Mouse (Mus musculus) C2C12 (cell line): ENCODE results near the gene Mmp15. TPM values are rescaled to one million over a fixed set of nuclear protein-coding genes. Genes with fewer than 3 reads are reported as not detected.

ENCODE experiments used
- H3K27me3 ChIP-seq: one replicate; pipeline ENCODE4 v1.6.1; 2011; ENCODE audit not compliant: control insufficient read depth, insufficient read depth, insufficient read length
- H3K36me3 ChIP-seq: one replicate; pipeline ENCODE4 v1.6.1; 2011; ENCODE audit not compliant: control insufficient read depth, insufficient read depth
- H3K4me3 ChIP-seq: one replicate; pipeline ENCODE4 v1.5.1; 2011; ENCODE audit warnings: mild to moderate bottlenecking, control low read depth; ENCODE audit not compliant: poor library complexity, insufficient read depth, severe bottlenecking
- H3K79me2 ChIP-seq: one replicate; pipeline ENCODE4 v1.6.1; 2011; ENCODE audit not compliant: control insufficient read depth, insufficient read depth
- H3K79me3 ChIP-seq: one replicate; pipeline ENCODE4 v1.6.1; 2011; ENCODE audit warnings: low read depth, control low read depth
- H3ac ChIP-seq: one replicate; pipeline ENCODE3; 2011; ENCODE audit warnings: low read depth; ENCODE audit not compliant: control insufficient read depth, insufficient read length
- CEBPB ChIP-seq: IDR thresholded peaks from one replicate; pipeline ENCODE4 v1.6.1; 2011; ENCODE audit warnings: low read depth, mild to moderate bottlenecking, control low read depth, moderate library complexity
- CTCF ChIP-seq: IDR thresholded peaks from one replicate; pipeline ENCODE4 v1.5.1; 2011; ENCODE audit not compliant: control insufficient read depth, insufficient read depth, insufficient read length
- FOSL1 ChIP-seq: IDR thresholded peaks from one replicate; pipeline ENCODE4 v1.8.0; 2011; ENCODE audit warnings: mild to moderate bottlenecking, low read length; ENCODE audit not compliant: poor library complexity, insufficient read depth, severe bottlenecking
- MAX ChIP-seq: IDR thresholded peaks from one replicate; pipeline ENCODE4 v1.6.1; 2011; ENCODE audit warnings: mild to moderate bottlenecking, control low read depth
- MYOD1 ChIP-seq: IDR thresholded peaks from one replicate; pipeline ENCODE4 v1.6.1; 2011; ENCODE audit warnings: low read depth; ENCODE audit not compliant: control insufficient read depth, insufficient read length
- MYOG ChIP-seq: IDR thresholded peaks from one replicate; pipeline ENCODE4 v1.6.1; 2011; ENCODE audit not compliant: control insufficient read depth, insufficient read length; ENCODE audit errors: extremely low read depth
- USF1 ChIP-seq: IDR thresholded peaks from one replicate; pipeline ENCODE4 v1.6.1; 2011; ENCODE audit warnings: low read depth, mild to moderate bottlenecking, control low read depth, moderate library complexity
- polyA plus RNA-seq: library from polyadenylated mRNA; unstranded; fragments of >200 nt; fragmentation: generic; extraction: Trizol; gene quantifications from one replicate; pipeline ENCODE4 v1.2.1, GENCODE M21; 2012; ENCODE audit warnings: missing spikeins

The Mmp15 gene
- polyA plus RNA-seq, 1 experiment = 6.0 TPM

DNA sequence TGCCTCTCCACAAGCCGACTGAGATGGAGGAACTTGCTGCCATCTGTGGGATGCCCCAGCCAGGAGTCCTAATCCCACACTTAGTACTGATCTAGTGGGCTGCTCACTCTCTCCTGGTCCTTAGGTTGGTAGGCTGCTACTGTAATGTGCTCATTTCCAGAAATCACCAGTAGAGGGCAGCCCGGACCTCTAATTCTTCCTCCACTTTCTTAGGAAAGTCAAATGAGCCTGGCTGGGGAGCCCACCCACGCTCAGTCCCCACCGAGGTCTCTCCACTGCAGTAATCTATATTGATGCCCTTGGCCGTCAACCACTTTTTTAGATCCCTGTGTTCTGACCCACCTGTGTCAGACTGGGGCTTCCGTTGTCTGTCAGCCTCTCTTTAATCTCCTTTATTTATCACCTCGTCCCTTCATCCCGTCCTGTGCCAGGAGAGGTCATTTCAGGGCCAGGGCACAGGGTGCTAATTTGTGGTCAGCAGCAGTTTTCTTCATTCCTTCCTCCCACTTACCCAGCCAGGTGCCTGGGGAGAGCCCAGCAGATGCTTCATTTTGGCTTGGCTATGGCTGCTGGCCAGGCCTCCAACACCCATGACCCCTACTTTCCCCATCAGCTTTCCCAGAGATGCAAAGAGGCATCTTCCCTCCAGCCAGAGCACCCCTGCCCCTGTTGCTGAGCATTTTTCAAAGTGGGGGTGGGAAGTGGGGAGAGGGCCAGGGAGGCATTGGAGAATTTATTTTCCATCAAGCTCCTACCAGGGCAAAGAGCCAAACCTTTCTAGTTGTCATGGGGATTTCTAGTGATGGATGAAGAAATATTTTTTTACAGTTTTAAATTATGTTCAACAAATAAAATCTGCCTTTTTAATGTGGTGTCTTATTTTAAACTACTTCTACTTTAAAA, 5.2 kb upstream of the Mmp15 start:
- H3K36me3 ChIP-seq = peaks cover 8% of the 10 kb centered on the region
- no peaks in the 10 kb centered on the region for H3K27me3 ChIP-seq
- H3K79me3 ChIP-seq = no peaks in the 10 kb centered on the region
- H3ac ChIP-seq = no peak overlapping the region
- no peak overlapping the region for H3K4me3 ChIP-seq
- no peaks in the 10 kb centered on the region for H3K79me2 ChIP-seq
- no peak for TF ChIP-seq FOSL1
- no peak for TF ChIP-seq USF1
- TF ChIP-seq MAX = no peak
- TF ChIP-seq CTCF = no peak
- TF ChIP-seq MYOD1 = no peak
- no peak for TF ChIP-seq MYOG
- no peak for TF ChIP-seq CEBPB

DNA sequence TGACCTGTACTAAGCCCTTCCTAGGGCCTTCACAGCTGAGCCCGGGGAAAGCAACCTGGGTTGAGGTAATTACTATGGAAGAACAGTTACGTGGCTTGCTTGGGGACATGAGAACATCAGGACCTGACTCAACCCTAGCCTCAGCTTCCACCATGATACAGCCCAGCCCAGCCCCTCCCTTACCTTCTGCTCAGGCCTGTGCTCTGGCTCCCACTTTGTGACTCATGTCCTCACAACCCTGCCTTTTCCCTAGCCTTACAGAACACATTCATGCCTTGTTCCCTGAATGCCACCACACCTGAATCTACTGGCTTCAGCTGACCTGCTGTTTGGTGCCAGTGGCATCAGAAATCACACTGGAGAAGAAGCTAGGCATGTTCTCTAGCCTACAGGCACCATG, 3.7 kb upstream of the Mmp15 start:
- H3K27me3 ChIP-seq = no peaks in the 10 kb centered on the region
- H3K4me3 ChIP-seq = no peak overlapping the region
- H3K79me3 ChIP-seq = no peaks in the 10 kb centered on the region
- no peak overlapping the region for H3ac ChIP-seq
- H3K36me3 ChIP-seq = peaks cover 8% of the 10 kb centered on the region
- no peak for TF ChIP-seq MYOG
- no peak for TF ChIP-seq USF1
- no peaks in the 10 kb centered on the region for H3K79me2 ChIP-seq

DNA sequence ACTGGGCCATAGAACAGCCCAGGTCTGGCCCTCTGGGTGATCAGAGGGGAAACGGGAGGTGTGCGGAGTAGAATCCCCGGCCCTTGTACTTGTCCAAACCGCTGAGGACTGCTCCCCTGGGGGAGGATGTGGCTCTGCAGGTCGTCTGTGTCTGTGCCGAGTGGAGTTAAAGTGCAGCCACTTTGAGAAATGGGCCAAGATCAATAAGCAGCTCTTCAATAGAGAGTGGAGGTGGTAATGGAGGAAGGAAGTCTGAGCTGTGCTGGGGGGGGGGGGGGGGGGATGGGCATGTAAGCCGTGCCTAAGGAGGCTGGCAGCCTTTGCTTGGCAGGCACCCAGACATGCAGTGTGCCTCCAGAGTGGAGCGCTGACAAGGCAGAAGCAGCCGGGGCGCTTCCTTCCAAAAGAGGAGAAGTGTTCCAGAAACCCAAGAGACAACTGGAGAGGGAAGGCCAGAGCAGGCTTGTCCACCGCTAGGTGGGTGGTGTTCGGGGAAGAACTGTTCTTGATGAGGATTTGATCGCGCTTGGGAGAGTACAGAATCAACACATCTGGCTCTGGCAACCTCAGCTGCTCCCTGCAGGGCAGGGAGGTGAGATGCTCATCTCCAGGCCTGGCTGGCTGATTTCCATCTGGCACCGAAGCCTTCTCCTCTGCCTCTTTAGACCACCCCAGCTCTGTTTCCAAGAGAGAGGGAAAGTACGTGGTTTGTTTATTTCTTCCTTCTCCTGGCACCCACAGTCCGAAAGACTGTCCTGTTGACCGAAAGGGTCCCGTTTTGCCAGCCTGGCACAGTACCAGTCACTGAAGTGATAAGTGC, 3.0 kb upstream of the Mmp15 start:
- Histone ChIP-seq H3K27me3 (no peaks in the 10 kb centered on the region), H3K79me3 (no peaks in the 10 kb centered on the region), H3K4me3 (no peak overlapping the region), H3K36me3 (peaks cover 8% of the 10 kb centered on the region), H3K79me2 (no peaks in the 10 kb centered on the region), H3ac (no peak overlapping the region)
- TF ChIP-seq USF1 (no peak), MAX (no peak), MYOG (no peak), FOSL1 (no peak), MYOD1 (no peak), CEBPB (no peak), CTCF (no peak)

DNA sequence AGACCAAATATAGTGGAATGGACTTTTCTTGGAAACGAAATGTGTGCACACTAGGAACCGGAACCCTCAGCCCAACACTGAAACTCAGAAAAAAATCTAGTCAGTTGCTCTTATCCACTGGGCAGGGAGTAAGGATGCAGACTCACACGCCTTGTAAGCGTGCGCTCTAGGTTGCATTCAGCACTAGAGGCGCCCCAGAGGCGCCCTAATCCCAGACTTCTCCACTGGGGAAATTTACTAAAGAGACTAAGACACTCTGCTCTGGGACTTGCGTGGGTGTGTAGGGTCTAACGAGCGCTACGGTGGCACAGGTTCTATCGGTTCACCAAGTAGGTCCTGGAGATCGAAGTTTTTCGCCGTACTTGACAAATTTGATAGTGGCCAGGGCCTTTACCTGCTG, 607 bp upstream of the Mmp15 start:
- Histone ChIP-seq H3ac (no peak overlapping the region), H3K27me3 (no peaks in the 10 kb centered on the region), H3K36me3 (peaks cover under 1% of the 10 kb centered on the region), H3K79me3 (no peaks in the 10 kb centered on the region), H3K79me2 (no peaks in the 10 kb centered on the region), H3K4me3 (no peak overlapping the region)
- no peak for TF ChIP-seq MAX
- TF ChIP-seq MYOD1 = no peak
- TF ChIP-seq MYOG = no peak
- no peak for TF ChIP-seq FOSL1
- TF ChIP-seq CTCF = no peak
- TF ChIP-seq USF1 = no peak
- TF ChIP-seq CEBPB = no peak

DNA sequence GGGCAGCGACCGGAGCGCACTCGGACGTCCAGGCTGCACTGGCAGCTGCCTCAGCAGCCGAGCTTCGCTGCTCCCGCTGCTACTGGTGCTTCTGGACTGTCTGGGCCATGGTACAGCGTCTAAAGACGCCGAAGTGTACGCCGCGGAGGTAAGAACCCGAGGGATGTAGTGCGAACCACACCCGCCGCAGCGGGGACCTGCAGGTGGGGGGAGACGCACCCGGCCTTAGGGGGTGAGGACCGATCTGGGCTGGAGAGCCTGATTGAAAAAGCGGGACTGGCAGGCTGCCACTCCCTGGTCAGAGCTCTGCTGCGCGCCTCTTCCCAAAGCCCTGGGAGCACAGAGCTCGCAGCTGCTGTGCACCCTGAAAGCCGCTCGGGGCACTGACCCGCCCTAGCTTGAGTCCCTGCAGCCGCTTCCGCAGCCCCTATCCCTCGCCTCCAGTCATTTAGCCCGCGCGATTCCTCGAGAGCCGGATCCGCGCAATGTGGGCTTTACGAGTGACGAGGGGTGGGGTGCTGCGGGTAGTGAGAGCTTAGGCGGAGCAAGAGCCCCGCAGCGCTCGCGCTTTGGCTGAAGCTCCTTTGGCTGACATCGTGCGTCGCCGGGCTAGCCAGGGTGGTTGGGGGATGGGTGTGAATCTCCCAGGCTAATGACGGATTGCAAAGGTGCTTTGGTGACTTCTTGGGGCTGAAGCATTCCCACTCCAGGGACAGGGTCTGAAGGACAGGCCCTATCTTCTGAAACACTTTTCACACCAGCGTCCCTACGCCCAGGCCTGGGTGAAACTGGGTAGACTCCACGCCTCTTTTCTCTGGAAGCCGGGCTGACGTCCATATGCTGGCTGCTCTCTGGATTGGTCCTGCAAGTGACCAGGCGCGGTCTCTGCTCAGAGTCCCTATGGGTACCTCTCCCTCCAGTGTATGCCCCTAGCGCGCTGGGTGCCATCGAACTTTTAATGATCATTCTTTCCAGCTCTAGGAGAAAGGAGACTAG, 1.1 kb downstream of the Mmp15 start:
- H3K79me2 ChIP-seq = no peaks in the 10 kb centered on the region
- no peaks in the 10 kb centered on the region for H3K36me3 ChIP-seq
- no peaks in the 10 kb centered on the region for H3K27me3 ChIP-seq
- no peaks in the 10 kb centered on the region for H3K79me3 ChIP-seq
- peak overlapping the region; percentile 14 for H3K4me3 ChIP-seq
- peak overlapping the region; percentile 33 for H3ac ChIP-seq
- TF ChIP-seq MYOD1 (no peak), CTCF (no peak), MYOG (no peak), MAX (no peak), CEBPB (no peak), USF1 (no peak), FOSL1 (no peak)
